Mouse (Mus musculus) heart, embryonic 13.5 days (tissue): ENCODE results near the gene Aim2. TPM values are rescaled to one million over a fixed set of nuclear protein-coding genes. Genes with fewer than 3 reads are reported as not detected.

Experiments
- ATAC-seq: fragments of 200-750 bp; cut with Nextera tagmentation; 2 replicates; pipeline ENCODE4 v1.8.0; 2017; ENCODE audit warnings: moderate TSS enrichment; ENCODE audit not compliant: insufficient number of reproducible peaks, low FRiP score, low TSS enrichment; ENCODE audit errors: extremely low read depth
- H3K27ac ChIP-seq: fragments of 300-500 bp; sonication (generic); replicated peaks from 2 replicates; pipeline ENCODE4 v1.5.1; 2015; ENCODE audit warnings: moderate library complexity, mild to moderate bottlenecking, inconsistent platforms
- H3K27me3 ChIP-seq: fragments of 300-500 bp; sonication (generic); replicated peaks from 2 replicates; pipeline ENCODE4 v1.6.1; 2015; ENCODE audit warnings: mild to moderate bottlenecking, inconsistent platforms
- H3K36me3 ChIP-seq: fragments of 300-500 bp; sonication (generic); 2 replicates; pipeline ENCODE4 v1.6.1; 2015; ENCODE audit warnings: mild to moderate bottlenecking, inconsistent platforms
- H3K4me1 ChIP-seq: fragments of 300-500 bp; sonication (generic); 2 replicates; pipeline ENCODE4 v1.6.1; 2015; ENCODE audit warnings: inconsistent platforms
- H3K4me2 ChIP-seq: fragments of 300-500 bp; sonication (generic); 2 replicates; pipeline ENCODE4 v1.6.1; 2015; ENCODE audit warnings: inconsistent platforms, mild to moderate bottlenecking, moderate library complexity
- H3K4me3 ChIP-seq: fragments of 300-500 bp; sonication (generic); 2 replicates; pipeline ENCODE4 v1.5.1; 2015; ENCODE audit warnings: moderate library complexity, mild to moderate bottlenecking, inconsistent platforms
- H3K9ac ChIP-seq: fragments of 300-500 bp; sonication (generic); 2 replicates; pipeline ENCODE4 v1.6.1; 2015; ENCODE audit warnings: inconsistent platforms, mild to moderate bottlenecking, moderate library complexity
- H3K9me3 ChIP-seq: fragments of 300-500 bp; sonication (generic); 2 replicates; pipeline ENCODE4 v1.6.1; 2016; ENCODE audit warnings: inconsistent platforms
- WGBS: fragments of 180-500 bp; shearing (Covaris S2); methylation state at CpG from one replicate; pipeline ENCODE4 v1.1.7; 2015; ENCODE audit warnings: mixed read lengths; 5-methylcytosine and 5-hydroxymethylcytosine counted together
- polyA plus RNA-seq: library from polyadenylated mRNA; unstranded; fragments of >200 nt; fragmentation: Nextera tagmentation; extraction: Ambion mirVana; gene quantifications from 2 replicates; pipeline ENCODE4 v1.2.1, GENCODE M21; 2015

Aim2 gene
- polyA plus RNA-seq, 1 experiment from 2014 or later, result 2.3 TPM

DNA sequence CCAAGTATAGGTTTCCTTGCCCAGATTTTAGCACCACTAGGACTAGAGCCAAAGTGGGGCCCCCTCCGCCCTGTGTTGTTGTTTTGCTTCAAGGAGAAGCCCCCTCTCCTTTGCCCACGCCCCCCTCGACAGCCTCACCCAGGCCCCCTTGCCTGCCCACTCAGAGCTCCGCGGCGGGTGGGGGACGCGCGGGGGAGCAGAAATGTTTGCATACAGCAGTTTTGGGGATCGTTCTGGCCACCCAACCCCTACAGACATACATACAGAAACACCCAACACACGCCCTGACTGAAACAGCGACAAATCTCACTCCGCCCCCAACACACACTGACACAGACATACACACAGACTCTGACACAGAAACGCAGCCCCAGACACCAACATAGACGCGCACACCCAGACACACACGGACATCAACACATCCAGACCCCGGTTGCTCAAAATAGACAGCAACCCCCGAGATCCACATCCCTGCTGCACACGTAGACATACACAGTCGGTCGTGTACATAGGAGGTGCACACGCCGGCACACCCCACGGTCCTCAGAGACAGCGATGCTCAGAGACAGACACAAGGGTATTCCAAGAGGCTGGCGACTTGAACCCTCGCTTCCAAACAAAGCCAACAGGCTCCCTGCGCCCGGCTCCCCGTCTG, 16.1 kb downstream of the Aim2 start:
- no peak for ATAC-seq
- Histone ChIP-seq H3K9ac (peak overlapping the region; percentile 73), H3K27ac (no peak overlapping the region), H3K36me3 (no peaks in the 10 kb centered on the region), H3K4me1 (peaks cover 23% of the 10 kb centered on the region), H3K9me3 (no peaks in the 10 kb centered on the region), H3K27me3 (peaks cover 67% of the 10 kb centered on the region), H3K4me3 (peak overlapping the region; percentile 65), H3K4me2 (peak overlapping the region; percentile 93)
- 1% methylated on average over 31 of the region's 31 CpGs for WGBS

DNA sequence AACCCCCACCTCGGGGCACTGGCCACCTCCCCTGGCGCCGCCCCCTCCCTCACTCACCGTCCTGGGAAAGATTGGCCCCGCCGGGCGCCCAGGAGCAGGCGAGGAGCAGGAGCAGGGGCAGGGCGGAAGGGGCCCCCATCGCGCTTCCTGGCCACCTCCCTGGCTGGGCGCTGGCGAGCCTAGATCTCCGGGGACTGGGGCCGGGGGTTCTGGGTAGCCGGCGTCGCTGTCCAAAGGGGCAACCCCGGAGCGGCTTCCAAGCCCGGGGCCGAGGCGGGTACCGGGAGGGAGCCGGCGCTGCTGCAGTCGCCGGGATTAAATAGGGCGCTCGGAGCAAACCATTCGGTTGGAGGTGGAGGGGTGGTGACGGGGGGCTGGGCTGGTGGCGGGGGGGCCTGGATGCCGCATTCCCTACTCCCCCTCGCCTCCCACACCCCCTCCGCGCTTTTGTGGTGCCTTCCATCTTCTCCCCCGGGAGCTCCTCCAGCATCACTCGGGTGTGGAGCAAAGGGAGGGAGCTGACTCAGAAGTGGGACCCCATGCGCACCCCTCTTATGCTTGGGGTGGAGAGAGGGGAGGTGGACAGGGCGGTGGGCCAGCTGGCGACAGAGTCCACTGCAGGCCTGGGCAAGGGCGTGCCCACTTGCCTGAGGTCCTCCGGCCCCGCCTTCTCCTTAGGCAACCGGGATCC, 16.8 kb downstream of the Aim2 start, which contains the start of gene Cadm3:
Cadm3 (minus strand) TSS at position 340 of the 691 bp plus-strand sequence.
- H3K9me3 ChIP-seq, result no peaks in the 10 kb centered on the region
- ATAC-seq, result 0 out of 2 replicates have a peak, but pooled peaks have one; percentile 14
- H3K9ac ChIP-seq, result peak within 1 kb of the TSS; percentile 73
- WGBS, result 1% methylated on average over 44 of the region's 46 CpGs
- H3K36me3 ChIP-seq, result no peaks in the 10 kb centered on the region
- peaks cover 23% of the 10 kb centered on the region for H3K4me1 ChIP-seq
- peak within 1 kb of the TSS; percentile 93 for H3K4me2 ChIP-seq
- H3K4me3 ChIP-seq, result peak within 1 kb of the TSS; percentile 65
- peaks cover 67% of the 10 kb centered on the region for H3K27me3 ChIP-seq
- no peak within 1 kb of the TSS for H3K27ac ChIP-seq

DNA sequence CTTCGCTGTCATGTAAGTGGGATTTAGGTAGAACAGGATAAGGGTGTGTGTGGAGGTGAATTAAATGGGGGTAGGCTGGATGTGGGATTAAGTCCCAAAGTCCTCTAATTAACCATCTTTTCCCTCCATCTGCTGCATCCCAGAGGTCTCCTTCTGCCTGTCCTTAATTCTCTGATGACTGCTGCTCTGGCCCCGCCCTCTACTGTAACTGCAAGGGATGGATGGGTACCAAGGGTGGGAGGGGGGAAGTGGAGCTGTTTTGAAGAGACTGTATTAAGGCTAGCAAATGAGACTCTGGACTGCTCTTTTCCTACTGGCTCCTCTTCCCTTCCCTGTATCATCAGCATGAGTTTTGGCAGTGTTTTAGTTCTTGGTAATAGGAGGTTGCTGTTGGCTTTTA, 18.9 kb downstream of the Aim2 start:
- WGBS, result 69% methylated on average over 2 of the region's 2 CpGs
- no peak for ATAC-seq
- H3K9ac ChIP-seq, result no peak overlapping the region
- H3K4me2 ChIP-seq, result no peak overlapping the region
- no peaks in the 10 kb centered on the region for H3K9me3 ChIP-seq
- peaks cover 60% of the 10 kb centered on the region for H3K27me3 ChIP-seq
- no peaks in the 10 kb centered on the region for H3K36me3 ChIP-seq
- H3K4me3 ChIP-seq, result no peak overlapping the region
- H3K27ac ChIP-seq, result no peak overlapping the region
- H3K4me1 ChIP-seq, result peaks cover 23% of the 10 kb centered on the region

DNA sequence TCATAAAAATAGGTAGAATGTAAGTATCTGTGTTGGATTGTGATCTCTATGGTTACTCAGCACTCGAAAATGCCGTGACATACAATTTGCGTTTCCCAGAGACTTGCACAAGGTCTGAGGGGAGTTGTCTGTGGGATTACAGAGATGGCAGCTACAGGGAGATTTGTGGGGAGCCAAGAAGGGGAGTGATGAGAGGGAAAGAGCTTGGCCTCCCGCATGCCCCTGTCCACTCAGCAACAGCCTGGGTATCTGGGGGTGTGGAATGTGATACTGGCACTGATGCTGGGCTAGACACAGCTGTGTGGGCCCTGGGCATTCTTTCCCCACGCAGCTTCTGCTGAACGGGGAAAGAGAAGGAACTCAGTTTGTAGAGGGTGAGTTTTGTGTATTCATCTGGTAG, 19.8 kb downstream of the Aim2 start:
- H3K9ac ChIP-seq, result no peak overlapping the region
- ATAC-seq, result no peak
- H3K4me3 ChIP-seq, result no peak overlapping the region
- no peaks in the 10 kb centered on the region for H3K36me3 ChIP-seq
- peaks cover 51% of the 10 kb centered on the region for H3K27me3 ChIP-seq
- H3K4me1 ChIP-seq, result peaks cover 23% of the 10 kb centered on the region
- no peak overlapping the region for H3K27ac ChIP-seq
- no peaks in the 10 kb centered on the region for H3K9me3 ChIP-seq
- WGBS, result 54% methylated on average over 6 of the region's 6 CpGs
- no peak overlapping the region for H3K4me2 ChIP-seq

DNA sequence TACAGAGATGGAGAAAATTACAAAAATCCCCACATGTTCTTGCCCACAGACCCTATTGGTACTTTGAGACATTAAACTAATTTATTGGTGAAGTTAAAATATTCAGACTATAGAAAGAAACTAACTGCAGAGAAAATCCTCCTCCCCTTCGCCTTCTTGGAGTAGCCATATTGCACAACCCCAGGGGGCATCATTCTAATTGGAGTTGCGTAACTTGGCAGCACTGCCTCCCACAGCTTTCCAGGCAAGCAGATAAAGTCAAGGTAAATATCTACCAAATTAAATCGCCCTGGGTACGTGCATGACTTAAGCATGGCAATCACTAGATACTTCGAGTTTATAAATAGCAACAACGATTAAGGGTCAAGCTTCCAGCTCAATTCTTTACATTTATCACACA, 20.9 kb downstream of the Aim2 start:
- ATAC-seq, result no peak
- Histone ChIP-seq H3K27ac (no peak overlapping the region), H3K9me3 (no peaks in the 10 kb centered on the region), H3K9ac (no peak overlapping the region), H3K4me2 (no peak overlapping the region), H3K4me3 (no peak overlapping the region), H3K27me3 (peaks cover 40% of the 10 kb centered on the region), H3K4me1 (peaks cover 14% of the 10 kb centered on the region), H3K36me3 (no peaks in the 10 kb centered on the region)
- WGBS, result 57% methylated on average over 6 of the region's 6 CpGs

DNA sequence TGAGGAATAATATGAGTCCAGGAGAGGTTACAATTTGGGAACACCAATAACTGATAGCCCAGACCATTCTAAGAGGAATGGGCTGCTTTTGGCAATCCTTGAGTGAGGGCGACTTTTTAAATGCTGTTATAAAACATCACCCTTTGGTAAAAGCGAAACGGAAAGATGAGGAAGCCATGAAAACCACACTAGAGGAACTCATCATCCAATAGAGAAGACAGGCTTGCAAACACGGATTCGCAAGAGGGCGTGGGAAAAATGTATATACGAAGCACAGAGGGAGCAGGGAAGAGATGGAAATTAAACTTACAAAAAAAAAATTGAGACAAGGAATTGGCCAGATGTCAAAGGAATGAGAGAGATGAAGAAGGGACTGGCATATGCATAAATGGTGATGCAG, 23.3 kb downstream of the Aim2 start:
- H3K4me3 ChIP-seq, result no peak overlapping the region
- H3K4me2 ChIP-seq, result no peak overlapping the region
- ATAC-seq, result no peak
- no peaks in the 10 kb centered on the region for H3K36me3 ChIP-seq
- no peaks in the 10 kb centered on the region for H3K9me3 ChIP-seq
- no peak overlapping the region for H3K27ac ChIP-seq
- WGBS, result 79% methylated on average over 7 of the region's 7 CpGs
- H3K9ac ChIP-seq, result no peak overlapping the region
- no peaks in the 10 kb centered on the region for H3K4me1 ChIP-seq
- peaks cover 17% of the 10 kb centered on the region for H3K27me3 ChIP-seq

DNA sequence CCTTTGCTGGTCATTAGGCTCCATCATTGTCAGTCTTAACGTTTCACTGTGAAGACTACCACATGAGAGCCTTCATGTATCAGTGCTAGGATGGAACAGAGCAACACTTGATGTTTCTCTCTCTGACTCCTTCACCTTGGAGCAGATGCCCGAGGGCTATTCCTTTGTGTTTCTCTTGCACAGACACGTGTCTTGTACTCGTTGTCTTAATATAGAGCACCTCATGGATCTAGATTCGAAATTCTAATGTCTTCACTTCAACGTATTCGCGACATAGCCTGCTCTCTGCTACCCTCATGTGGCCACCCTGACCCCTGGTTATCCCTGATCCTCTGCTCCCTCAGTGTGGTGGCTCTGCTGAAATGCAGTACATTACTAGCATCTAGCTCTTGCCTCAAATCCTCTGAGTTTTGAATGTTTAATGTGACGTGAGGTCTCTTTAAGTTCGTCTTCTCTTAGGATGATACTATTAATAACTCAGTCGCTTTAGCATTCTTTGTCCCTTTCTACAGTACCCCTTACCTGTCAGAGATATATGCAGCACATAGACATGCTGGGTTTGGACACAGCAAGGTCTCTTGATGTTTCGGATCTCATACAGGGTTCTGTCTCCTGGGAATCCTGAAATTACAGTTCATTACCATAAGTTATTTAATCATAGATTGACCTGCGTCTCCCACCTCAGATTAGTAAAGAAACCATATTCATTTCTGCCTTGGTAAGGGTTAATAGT, 26.9 kb downstream of the Aim2 start:
- H3K36me3 ChIP-seq, result no peaks in the 10 kb centered on the region
- H3K9ac ChIP-seq, result no peak overlapping the region
- ATAC-seq, result no peak
- WGBS, result 21% methylated on average over 13 of the region's 13 CpGs
- H3K4me2 ChIP-seq, result no peak overlapping the region
- no peaks in the 10 kb centered on the region for H3K27me3 ChIP-seq
- H3K9me3 ChIP-seq, result no peaks in the 10 kb centered on the region
- H3K4me3 ChIP-seq, result no peak overlapping the region
- no peak overlapping the region for H3K27ac ChIP-seq
- no peaks in the 10 kb centered on the region for H3K4me1 ChIP-seq

DNA sequence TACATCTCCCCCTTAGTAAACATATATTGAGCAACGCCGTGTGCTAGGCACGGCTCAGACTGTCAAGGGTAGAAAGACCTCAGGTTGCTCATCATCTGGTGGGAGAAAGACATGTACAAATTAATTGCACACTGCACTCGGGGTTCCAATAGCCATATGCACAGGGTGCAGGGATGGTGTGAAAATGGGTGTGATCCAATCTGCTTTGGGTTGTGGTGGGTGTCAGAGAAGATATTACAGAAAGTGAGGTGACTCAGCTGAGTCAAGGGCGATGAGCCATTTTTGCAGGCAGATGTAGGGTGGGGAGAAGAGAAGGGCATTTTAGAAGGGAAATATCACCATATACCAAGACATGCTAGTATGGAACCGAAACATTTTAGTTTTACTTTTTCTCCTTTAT, 30.8 kb downstream of the Aim2 start:
- H3K4me2 ChIP-seq, result no peak overlapping the region
- WGBS, result 83% methylated on average over 6 of the region's 6 CpGs

DNA sequence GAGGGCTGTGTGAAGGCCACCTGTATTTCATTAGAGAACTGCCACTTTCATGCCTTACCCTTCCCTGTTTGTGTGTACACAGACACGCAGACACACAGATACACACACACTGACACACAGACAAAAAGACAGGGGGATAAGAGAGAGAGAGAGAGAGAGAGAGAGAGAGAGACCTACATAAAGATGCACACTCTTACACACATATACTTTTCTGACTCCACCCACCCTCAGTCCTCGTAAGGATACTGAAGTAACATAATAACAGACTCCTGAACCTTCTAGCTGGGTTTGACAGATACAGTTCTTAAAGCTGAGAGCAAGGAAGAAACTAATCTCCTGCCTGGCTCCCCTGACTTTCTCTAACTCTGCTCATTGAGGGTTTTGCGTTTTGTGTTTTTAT, 38.8 kb downstream of the Aim2 start:
- WGBS, result 18% methylated on average over 3 of the region's 3 CpGs
- Histone ChIP-seq H3K9me3 (no peaks in the 10 kb centered on the region), H3K36me3 (no peaks in the 10 kb centered on the region), H3K27ac (no peak overlapping the region), H3K4me3 (no peak overlapping the region), H3K4me1 (peaks cover 8% of the 10 kb centered on the region), H3K9ac (no peak overlapping the region), H3K27me3 (no peaks in the 10 kb centered on the region; the same call in 1 of the 2 replicates), H3K4me2 (peak overlapping the region; percentile 42)
- no peak for ATAC-seq

More for the DNA sequence above, 30.8 kb downstream of the Aim2 start:
- no peaks in the 10 kb centered on the region for H3K9me3 ChIP-seq
- H3K27me3 ChIP-seq, result no peaks in the 10 kb centered on the region
- H3K4me3 ChIP-seq, result no peak overlapping the region
- ATAC-seq, result no peak
- H3K9ac ChIP-seq, result no peak overlapping the region
- no peaks in the 10 kb centered on the region for H3K4me1 ChIP-seq
- no peak overlapping the region for H3K27ac ChIP-seq
- H3K36me3 ChIP-seq, result no peaks in the 10 kb centered on the region

DNA sequence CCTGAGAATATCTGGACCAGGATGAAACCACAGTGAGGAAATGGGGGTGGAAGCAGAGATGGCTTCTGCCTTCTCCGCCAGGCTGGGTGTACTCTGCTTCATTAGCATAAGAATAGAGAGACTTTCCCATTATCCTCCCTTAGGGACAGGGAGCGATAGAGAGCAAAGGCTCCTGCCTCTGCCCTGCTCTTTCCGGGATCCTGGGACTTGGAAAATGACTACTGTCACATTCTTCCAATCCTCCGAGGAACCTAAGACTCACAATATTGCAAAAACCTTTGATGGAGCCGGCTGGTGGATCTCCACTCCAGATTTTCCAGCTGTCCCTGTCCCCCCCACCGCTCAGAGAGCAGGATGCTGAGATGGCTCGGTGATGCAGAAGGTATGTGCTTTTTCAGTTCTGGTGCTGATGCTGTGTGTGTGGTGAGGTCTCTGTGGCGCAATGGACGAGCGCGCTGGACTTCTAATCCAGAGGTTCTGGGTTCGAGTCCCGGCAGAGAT, 39.3 kb downstream of the Aim2 start:
- Histone ChIP-seq H3K4me2 (peak overlapping the region; percentile 42), H3K9me3 (no peaks in the 10 kb centered on the region), H3K4me3 (0 out of 2 replicates have a peak overlapping the region, but pooled peaks have one; percentile 7), H3K9ac (no peak overlapping the region), H3K4me1 (peaks cover 8% of the 10 kb centered on the region), H3K36me3 (no peaks in the 10 kb centered on the region), H3K27ac (no peak overlapping the region), H3K27me3 (no peaks in the 10 kb centered on the region; the same call in 1 of the 2 replicates)
- no peak for ATAC-seq
- WGBS, result 8% methylated on average over 13 of the region's 13 CpGs

DNA sequence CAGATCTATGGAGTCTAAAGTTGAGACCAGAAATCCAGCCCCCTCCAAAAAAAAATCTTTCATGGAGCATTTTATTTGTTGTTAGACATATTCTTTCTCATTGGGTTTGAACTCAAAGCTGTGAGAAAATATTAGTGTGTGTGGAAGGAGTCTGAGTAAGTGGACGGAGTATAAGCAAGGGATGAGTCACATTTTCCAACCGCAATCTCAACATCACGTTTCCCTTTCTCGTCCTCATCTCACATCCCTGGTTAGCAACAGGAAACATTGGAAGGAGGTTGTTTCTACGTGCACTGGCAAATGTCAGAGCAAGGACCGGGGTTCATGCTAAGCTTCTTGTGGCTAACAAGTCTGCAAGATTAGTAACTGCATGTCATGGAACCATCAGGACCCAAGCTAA, 41.1 kb downstream of the Aim2 start:
- Histone ChIP-seq H3K9ac (no peak overlapping the region), H3K4me2 (no peak overlapping the region), H3K9me3 (no peaks in the 10 kb centered on the region), H3K27me3 (no peaks in the 10 kb centered on the region; the same call in 1 of the 2 replicates), H3K4me1 (peaks cover 8% of the 10 kb centered on the region), H3K4me3 (no peak overlapping the region), H3K27ac (no peak overlapping the region), H3K36me3 (no peaks in the 10 kb centered on the region)
- no peak for ATAC-seq
- WGBS, result 55% methylated on average over 6 of the region's 6 CpGs
